Mouse (Mus musculus) hindbrain, embryonic 14.5 days (tissue): ENCODE data around the gene Gm16223. TPM values are rescaled to one million over a fixed set of nuclear protein-coding genes. Genes with fewer than 3 reads are reported as not detected.

Experiments used
- ATAC-seq: fragments of 200-750 bp; cut with Nextera tagmentation; 2 replicates; pipeline ENCODE4 v1.8.0; 2017; ENCODE audit warnings: moderate number of reproducible peaks, mild to moderate bottlenecking, moderate TSS enrichment, moderate library complexity; ENCODE audit not compliant: low FRiP score
- DNase-seq: peaks from one replicate; pipeline ENCODE4 v3.0.0-alpha.2; 2015; ENCODE audit warnings: low spot score
- H3K27ac ChIP-seq: fragments of 300-500 bp; sonication (generic); 2 replicates; pipeline ENCODE4 v1.5.1; 2014; ENCODE audit warnings: mild to moderate bottlenecking, moderate library complexity
- H3K27me3 ChIP-seq: fragments of 300-500 bp; sonication (generic); 2 replicates; pipeline ENCODE4 v1.6.1; 2014; ENCODE audit warnings: mild to moderate bottlenecking, low read length, mixed read lengths; ENCODE audit not compliant: control insufficient read depth, insufficient read depth
- H3K36me3 ChIP-seq: fragments of 300-500 bp; sonication (generic); replicated peaks from 2 replicates; pipeline ENCODE4 v1.6.1; 2014; ENCODE audit not compliant: control insufficient read depth, insufficient read depth
- H3K4me1 ChIP-seq: fragments of 300-500 bp; sonication (generic); replicated peaks from 2 replicates; pipeline ENCODE4 v1.6.1; 2014; ENCODE audit warnings: antibody characterized with exemption, low read length, mixed read lengths; ENCODE audit not compliant: control insufficient read depth, insufficient read depth
- H3K4me2 ChIP-seq: fragments of 300-500 bp; sonication (generic); replicated peaks from 2 replicates; pipeline ENCODE4 v1.6.1; 2014; ENCODE audit warnings: mild to moderate bottlenecking, moderate library complexity
- H3K4me3 ChIP-seq: fragments of 300-500 bp; sonication (generic); replicated peaks from 2 replicates; pipeline ENCODE4 v1.5.1; 2014; ENCODE audit warnings: mild to moderate bottlenecking, low read length
- H3K9ac ChIP-seq: fragments of 300-500 bp; sonication (generic); 2 replicates; pipeline ENCODE4 v1.6.1; 2014
- H3K9me3 ChIP-seq: fragments of 300-500 bp; sonication (generic); 2 replicates; pipeline ENCODE4 v1.6.1; 2016; ENCODE audit warnings: low read length; ENCODE audit not compliant: control insufficient read depth
- WGBS: fragments of 180-500 bp; shearing (Covaris S2); extraction: QIAGEN DNeasy Blood & Tissue Kit; methylation state at CpG from one replicate; pipeline ENCODE4 v1.1.7; 2014; 5-methylcytosine and 5-hydroxymethylcytosine counted together
- polyA plus RNA-seq: library from polyadenylated mRNA; unstranded; fragments of >200 nt; fragmentation: Nextera tagmentation; extraction: Ambion mirVana; gene quantifications from 2 replicates; pipeline ENCODE4 v1.2.1, GENCODE M21; 2014

Gm16223 gene
- polyA plus RNA-seq, 1 experiment from 2014 or later: 0.12 TPM

GRCm38 (mm10) chr5:42116586-42117346, 49.0 kb downstream of the Gm16223 start:
- H3K27me3 ChIP-seq: no peaks in the 10 kb centered on the region
- H3K4me2 ChIP-seq: no peak overlapping the region
- no peaks in the 10 kb centered on the region for H3K4me1 ChIP-seq
- H3K9ac ChIP-seq: no peak overlapping the region
- 88% methylated on average over 5 of the region's 5 CpGs for WGBS
- no peaks in the 10 kb centered on the region for H3K36me3 ChIP-seq
- no peak overlapping the region for H3K4me3 ChIP-seq
- H3K9me3 ChIP-seq: no peaks in the 10 kb centered on the region
- ATAC-seq (no peak), DNase-seq (no peak)
- no peak overlapping the region for H3K27ac ChIP-seq

- Histone ChIP-seq H3K9me3 (no peaks in the 10 kb centered on the region), H3K27ac (no peak overlapping the region), H3K9ac (no peak overlapping the region), H3K4me2 (no peak overlapping the region), H3K36me3 (no peaks in the 10 kb centered on the region), H3K27me3 (no peaks in the 10 kb centered on the region), H3K4me1 (no peaks in the 10 kb centered on the region), H3K4me3 (no peak overlapping the region)
- ATAC-seq (no peak), DNase-seq (no peak)
Measured at GRCm38 (mm10) chr5:42125562-42125961, 57.8 kb downstream of the Gm16223 start.

- no peak overlapping the region for H3K9ac ChIP-seq
- no peaks in the 10 kb centered on the region for H3K27me3 ChIP-seq
- no peaks in the 10 kb centered on the region for H3K36me3 ChIP-seq
- 82% methylated on average over 3 of the region's 3 CpGs for WGBS
- H3K27ac ChIP-seq: no peak overlapping the region
- DNase-seq: no peak
- ATAC-seq: no peak
- H3K4me1 ChIP-seq: no peaks in the 10 kb centered on the region
- H3K4me2 ChIP-seq: no peak overlapping the region
- H3K9me3 ChIP-seq: no peaks in the 10 kb centered on the region
- no peak overlapping the region for H3K4me3 ChIP-seq
Measured at GRCm38 (mm10) chr5:42155626-42156025, 87.9 kb downstream of the Gm16223 start.

- Histone ChIP-seq H3K4me1 (no peaks in the 10 kb centered on the region), H3K4me3 (no peak overlapping the region), H3K9ac (no peak overlapping the region), H3K4me2 (no peak overlapping the region), H3K27ac (no peak overlapping the region), H3K9me3 (no peaks in the 10 kb centered on the region), H3K27me3 (no peaks in the 10 kb centered on the region), H3K36me3 (no peaks in the 10 kb centered on the region)
- WGBS: 60% methylated on average over 2 of the region's 2 CpGs
- 0 out of 2 replicates have a peak, but pooled peaks have one; percentile 34 for ATAC-seq
- DNase-seq: no peak
Measured at GRCm38 (mm10) chr5:42164731-42165130, 97.0 kb downstream of the Gm16223 start.

- H3K9me3 ChIP-seq: no peaks in the 10 kb centered on the region
- H3K4me1 ChIP-seq: no peaks in the 10 kb centered on the region
- no peak overlapping the region for H3K4me3 ChIP-seq
- H3K27ac ChIP-seq: no peak overlapping the region
- 56% methylated on average over 1 of the region's 1 CpGs for WGBS
- no peak for ATAC-seq
- no peak overlapping the region for H3K4me2 ChIP-seq
- H3K27me3 ChIP-seq: no peaks in the 10 kb centered on the region
- no peaks in the 10 kb centered on the region for H3K36me3 ChIP-seq
- no peak overlapping the region for H3K9ac ChIP-seq
- no peak for DNase-seq
Measured at GRCm38 (mm10) chr5:42166311-42166710, 98.6 kb downstream of the Gm16223 start.

GRCm38 (mm10) chr5:42168071-42168470, 100.3 kb downstream of the Gm16223 start:
- 93% methylated on average over 3 of the region's 3 CpGs for WGBS
- Histone ChIP-seq H3K27ac (no peak overlapping the region), H3K4me1 (no peaks in the 10 kb centered on the region), H3K36me3 (no peaks in the 10 kb centered on the region), H3K9ac (no peak overlapping the region), H3K9me3 (no peaks in the 10 kb centered on the region), H3K4me2 (no peak overlapping the region), H3K4me3 (no peak overlapping the region), H3K27me3 (no peaks in the 10 kb centered on the region)
- DNase-seq (no peak), ATAC-seq (no peak)

GRCm38 (mm10) chr5:42168785-42169184, 101.0 kb downstream of the Gm16223 start:
- Histone ChIP-seq H3K4me1 (no peaks in the 10 kb centered on the region), H3K27ac (no peak overlapping the region), H3K4me3 (no peak overlapping the region), H3K36me3 (no peaks in the 10 kb centered on the region), H3K9me3 (no peaks in the 10 kb centered on the region), H3K27me3 (no peaks in the 10 kb centered on the region), H3K9ac (no peak overlapping the region), H3K4me2 (no peak overlapping the region)
- no peak for ATAC-seq
- no peak for DNase-seq
- WGBS: 74% methylated on average over 5 of the region's 5 CpGs

GRCm38 (mm10) chr5:42174109-42174508, 106.3 kb downstream of the Gm16223 start:
- no peaks in the 10 kb centered on the region for H3K9me3 ChIP-seq
- H3K27me3 ChIP-seq: no peaks in the 10 kb centered on the region
- no peaks in the 10 kb centered on the region for H3K4me1 ChIP-seq
- H3K4me2 ChIP-seq: no peak overlapping the region
- 66% methylated on average over 2 of the region's 2 CpGs for WGBS
- H3K36me3 ChIP-seq: no peaks in the 10 kb centered on the region
- no peak overlapping the region for H3K27ac ChIP-seq
- DNase-seq: no peak
- no peak overlapping the region for H3K9ac ChIP-seq
- ATAC-seq: no peak
- no peak overlapping the region for H3K4me3 ChIP-seq

GRCm38 (mm10) chr5:42175424-42175823, 107.7 kb downstream of the Gm16223 start:
- H3K27me3 ChIP-seq: no peaks in the 10 kb centered on the region
- no peaks in the 10 kb centered on the region for H3K9me3 ChIP-seq
- ATAC-seq (no peak), DNase-seq (no peak)
- H3K9ac ChIP-seq: no peak overlapping the region
- H3K36me3 ChIP-seq: no peaks in the 10 kb centered on the region
- H3K27ac ChIP-seq: no peak overlapping the region
- H3K4me1 ChIP-seq: no peaks in the 10 kb centered on the region
- no peak overlapping the region for H3K4me3 ChIP-seq
- no peak overlapping the region for H3K4me2 ChIP-seq
- 68% methylated on average over 2 of the region's 2 CpGs for WGBS

GRCm38 (mm10) chr5:42198493-42198892, 130.7 kb downstream of the Gm16223 start:
- Histone ChIP-seq H3K27me3 (no peaks in the 10 kb centered on the region), H3K4me1 (no peaks in the 10 kb centered on the region), H3K9ac (no peak overlapping the region), H3K36me3 (no peaks in the 10 kb centered on the region), H3K4me3 (no peak overlapping the region), H3K9me3 (no peaks in the 10 kb centered on the region), H3K27ac (no peak overlapping the region), H3K4me2 (no peak overlapping the region)
- no peak for DNase-seq
- WGBS: 28% methylated on average over 3 of the region's 3 CpGs
- peak; percentile 46; the same call in 1 of the 2 replicates for ATAC-seq
